Mouse (Mus musculus) brain, adult 2 months (tissue): ENCODE measurements around the gene Gm44965.
"Not testable (repeated sequence)": the region's sequence is repeated elsewhere in the genome, so short reads cannot be mapped to it uniquely, and the experiment has no call there.

Source experiments
- DNase-seq: peaks from one replicate; pipeline ENCODE4 v3.0.0; 2011; ENCODE audit warnings: low read depth, low spot score

Gene Gm44965

DNA sequence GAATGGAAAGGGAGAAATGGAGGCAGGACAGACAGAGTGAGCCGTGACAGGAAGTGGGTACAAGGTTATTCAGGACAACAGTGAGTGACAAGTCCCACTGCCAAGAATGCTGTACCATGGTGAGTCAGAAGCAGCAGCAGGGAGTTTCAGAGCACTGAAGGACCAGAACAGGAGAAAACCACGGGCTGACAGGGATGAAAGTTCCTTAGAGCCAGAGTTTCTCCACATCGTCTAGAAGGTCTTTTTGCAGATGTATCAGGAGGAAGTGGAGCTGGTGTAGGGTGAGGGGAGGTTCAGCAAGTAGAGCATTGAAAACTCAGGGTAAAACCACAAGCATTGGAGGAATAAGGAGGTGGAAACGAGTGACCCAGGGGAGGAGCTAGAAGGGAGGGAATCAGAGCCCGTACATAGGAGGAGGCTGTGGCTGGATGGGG, 14.5 kb upstream of the Gm44965 start:
- peak; percentile 51 for DNase-seq

- DNase-seq = no peak
These were observed 12.5 kb upstream of the Gm44965 start for GRCm38 (mm10) chr6:48581257-48581656.

GRCm38 (mm10) chr6:48582037-48582436, 11.7 kb upstream of the Gm44965 start:
- peak; percentile 83 for DNase-seq

GRCm38 (mm10) chr6:48589194-48589750, 4.5 kb upstream of the Gm44965 start, which contains the start of gene Gm45021:
Gene Gm45021, plus strand, starts transcription at chr6:48589610.
- DNase-seq = no peak

DNA sequence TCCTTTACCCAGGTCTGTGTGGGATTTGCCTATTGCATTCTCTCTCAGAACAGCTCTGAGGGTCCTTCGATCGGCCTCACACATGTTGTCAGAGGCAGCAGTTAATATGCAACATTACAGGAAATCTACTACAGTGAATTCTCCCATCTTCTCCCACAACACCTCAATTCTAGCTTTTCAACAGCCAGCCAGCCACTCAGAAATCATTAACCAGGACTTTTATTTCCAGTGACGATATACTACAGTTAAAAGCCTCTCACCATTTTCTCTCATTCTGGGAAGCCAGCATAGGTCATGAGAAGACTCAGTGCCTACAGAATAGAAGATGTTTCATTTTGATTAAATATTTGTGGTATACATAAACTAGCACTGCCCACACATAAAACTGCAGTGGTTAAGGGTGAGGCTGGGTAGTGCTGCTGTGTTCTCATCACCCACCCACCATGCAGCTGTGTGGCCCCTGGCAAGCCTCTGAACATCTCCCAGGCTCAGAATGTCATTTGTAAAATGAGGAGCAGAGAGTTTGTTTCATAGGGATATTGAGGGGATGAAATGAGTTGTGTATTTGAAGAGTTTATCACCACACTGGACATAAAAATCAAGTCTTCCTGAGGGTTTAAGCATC, 2.4 kb upstream of the Gm44965 start:
- DNase-seq = no peak

DNA sequence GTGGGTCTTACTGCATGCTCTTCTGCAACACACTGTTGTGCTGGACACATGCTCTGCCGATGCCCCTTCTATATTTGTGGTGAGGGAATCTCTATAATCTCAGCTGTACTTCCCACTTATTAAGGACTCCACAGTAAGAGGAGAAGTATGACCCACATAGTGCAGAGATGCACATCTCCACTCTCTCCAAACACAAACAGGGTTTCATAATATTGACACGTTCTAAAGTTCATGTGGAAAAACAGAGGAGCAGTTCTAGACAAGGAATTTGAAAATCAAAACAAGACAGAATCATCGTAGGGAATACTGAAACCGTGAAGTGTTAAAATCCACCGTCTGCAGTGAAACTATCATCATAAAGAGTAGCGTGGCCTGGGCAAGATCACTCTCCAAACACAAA, 1.9 kb upstream of the Gm44965 start:
- DNase-seq = no peak

DNA sequence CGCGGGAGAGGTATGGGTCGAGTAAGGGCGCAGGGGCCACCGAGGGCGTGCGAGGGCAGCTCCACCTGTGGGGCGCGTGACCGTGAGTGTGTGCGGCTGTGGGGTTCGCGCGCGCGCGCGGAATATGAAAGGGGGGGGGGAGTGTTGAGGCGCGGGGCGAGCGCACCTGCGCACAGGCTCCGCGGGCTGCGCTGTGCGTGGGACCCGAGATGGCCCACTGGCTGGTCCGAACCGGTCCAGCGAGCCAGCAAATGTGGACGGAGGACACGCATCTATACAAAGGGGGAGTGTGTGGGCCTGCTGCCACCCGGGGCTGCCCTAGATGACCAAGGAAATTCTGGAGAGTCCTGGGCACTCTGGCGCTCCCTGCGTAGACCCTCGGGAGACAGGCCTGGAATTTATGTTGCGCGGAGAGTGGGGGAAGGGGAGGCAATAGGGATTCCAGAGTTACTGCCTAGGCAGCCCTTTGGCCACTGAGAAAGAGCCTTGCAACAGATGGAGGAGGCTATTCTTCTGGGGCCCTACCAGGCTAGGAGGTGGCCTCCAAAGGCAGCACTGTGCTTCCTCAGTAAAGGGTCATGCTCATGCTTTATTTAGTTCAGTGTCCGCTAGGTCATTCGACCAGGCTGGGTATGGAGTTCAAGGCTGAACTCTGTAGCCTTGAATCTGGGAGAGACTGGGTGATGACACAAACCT, 450 bp downstream of the Gm44965 start:
- peak; percentile 88 for DNase-seq

- peak; percentile 59 for DNase-seq
These were observed 1.5 kb downstream of the Gm44965 start for GRCm38 (mm10) chr6:48595278-48595677.

- no peak for DNase-seq
These were observed 2.9 kb downstream of the Gm44965 start for GRCm38 (mm10) chr6:48596545-48597232.

GRCm38 (mm10) chr6:48597233-48597625, 3.5 kb downstream of the Gm44965 start:
- no peak for DNase-seq

DNA sequence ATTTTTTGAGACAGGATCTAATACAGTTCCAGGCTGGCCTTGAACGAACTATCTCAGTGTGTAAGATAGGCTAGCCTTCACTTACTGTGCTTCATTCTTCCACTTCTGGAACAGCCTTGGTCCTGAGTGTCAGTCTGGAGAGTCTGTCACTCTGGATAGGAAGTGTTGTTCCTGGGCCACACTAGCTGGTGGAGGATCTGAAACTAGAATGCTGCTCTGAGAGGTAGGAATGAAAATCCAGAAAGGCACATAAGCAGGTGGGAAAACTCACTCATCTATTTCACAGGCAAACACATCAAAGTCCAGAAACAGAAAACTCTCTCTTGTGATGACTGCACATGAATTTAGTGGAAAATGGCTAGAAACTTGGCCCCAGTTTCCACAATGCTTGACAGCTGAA, 6.9 kb downstream of the Gm44965 start:
- DNase-seq = no peak

DNA sequence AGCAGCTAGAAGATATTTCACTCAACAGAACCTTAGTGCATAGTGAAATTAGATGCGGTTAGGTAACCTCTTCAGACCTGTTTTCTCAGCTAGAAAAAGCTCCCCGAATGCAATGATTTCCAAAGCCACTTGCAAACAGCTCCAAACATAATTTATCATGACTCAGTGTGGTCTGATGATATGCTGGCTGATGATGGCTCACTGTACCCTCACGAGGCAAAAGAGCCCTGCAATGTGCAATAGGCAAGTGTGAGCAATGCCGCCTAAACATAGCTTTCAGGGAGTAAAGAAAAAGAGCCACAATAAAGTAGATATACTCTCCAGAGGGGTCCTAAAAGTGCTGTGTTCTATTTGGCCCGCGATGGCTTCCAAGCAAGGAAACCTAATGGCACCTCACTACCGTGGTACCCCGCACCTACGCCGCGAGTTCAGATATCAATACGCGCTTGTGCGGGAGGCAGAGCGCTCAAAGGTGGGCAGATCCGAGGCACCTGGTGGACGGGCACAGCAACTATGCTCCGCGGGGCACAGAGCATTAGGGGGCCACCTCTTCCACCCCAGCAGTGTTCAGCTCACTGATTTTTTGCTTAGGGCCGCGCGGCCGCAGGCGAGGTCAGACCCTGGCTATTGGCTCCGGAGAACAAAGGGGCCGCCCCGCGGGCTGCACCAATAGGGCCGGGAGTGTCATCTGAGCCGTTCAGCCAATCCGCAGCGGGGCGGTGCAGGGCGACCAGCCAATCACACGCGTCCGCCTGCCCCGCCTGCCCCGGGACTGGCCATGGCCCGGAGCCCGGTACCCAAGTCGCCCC, 7.7 kb downstream of the Gm44965 start, which contains the start of gene Zfp775:
TSS of gene Zfp775 (plus strand) at position 793 of the 809 bp plus-strand sequence.
- DNase-seq = peak; percentile 98

- DNase-seq = peak; percentile 86
These were observed 8.5 kb downstream of the Gm44965 start for GRCm38 (mm10) chr6:48602080-48602741.

GRCm38 (mm10) chr6:48608124-48608523, 14.4 kb downstream of the Gm44965 start:
- DNase-seq = no peak

- peak; percentile 58 for DNase-seq
These were observed 15.8 kb downstream of the Gm44965 start for GRCm38 (mm10) chr6:48609512-48609911.

GRCm38 (mm10) chr6:48610657-48611056, 16.9 kb downstream of the Gm44965 start:
- DNase-seq = no peak

- DNase-seq = no peak
These were observed 19.7 kb downstream of the Gm44965 start for GRCm38 (mm10) chr6:48613464-48613863.

DNA sequence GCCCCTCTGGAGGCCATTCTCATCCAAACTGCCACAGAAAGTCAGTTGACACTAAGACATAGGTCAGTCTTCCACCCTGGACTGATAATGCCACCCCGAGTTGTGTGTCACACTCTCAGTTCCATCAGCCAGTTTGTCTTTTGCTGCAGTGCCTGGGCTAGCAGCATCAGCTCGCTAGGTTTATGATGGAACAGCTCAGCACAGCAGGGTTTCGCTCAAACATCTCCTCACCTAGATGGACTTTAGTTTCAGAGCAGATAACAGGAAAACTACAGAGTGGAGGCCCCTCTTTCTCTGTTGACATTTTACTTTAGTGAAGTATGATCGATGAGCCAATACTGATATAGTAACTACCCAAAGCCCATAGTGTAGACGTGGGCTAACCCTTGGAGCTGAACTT, 21.0 kb downstream of the Gm44965 start:
- DNase-seq = no peak

GRCm38 (mm10) chr6:48620031-48620430, 26.3 kb downstream of the Gm44965 start:
- DNase-seq = no peak

DNA sequence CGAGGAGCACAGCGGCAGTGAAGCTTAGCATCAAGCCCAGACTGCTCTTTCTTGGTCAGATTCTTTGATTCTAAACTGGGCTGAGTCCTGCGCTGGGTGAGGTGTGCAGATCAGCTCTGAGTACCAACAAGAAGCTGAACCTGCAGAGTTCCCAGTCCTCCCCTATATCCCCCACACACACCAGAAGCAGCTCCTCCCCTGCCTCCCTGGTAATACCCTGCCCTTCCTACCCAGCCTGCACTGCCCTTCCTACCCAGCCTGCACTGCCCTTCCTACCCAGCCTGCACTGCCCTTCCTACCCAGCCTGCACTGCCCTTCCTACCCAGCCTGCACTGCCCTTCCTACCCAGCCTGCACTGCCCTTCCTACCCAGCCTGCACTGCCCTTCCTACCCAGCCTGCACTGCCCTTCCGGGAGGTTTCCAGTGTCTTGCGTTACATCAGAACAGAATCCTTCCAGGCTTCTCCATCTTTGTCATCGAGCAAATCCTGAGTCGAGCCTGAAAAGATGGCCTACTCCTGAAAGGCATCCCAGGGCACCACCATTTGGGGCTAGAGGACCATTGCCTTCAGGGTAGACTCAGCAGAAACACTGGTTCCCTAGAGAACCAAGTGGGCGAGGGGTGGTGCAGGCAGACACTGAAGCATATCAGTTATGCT, 28.6 kb downstream of the Gm44965 start:
- DNase-seq = not testable (repeated sequence)
